28 mouse cellular contexts compared by ENCODE assay signal in genomic region chr5:8221630-8222029, GRCm38 (mm10).
DNase-seq lines count a peak whose midpoint lies in the region; ATAC-seq lines count a peak whose summit lies in the region.
"Had no signal": no experiment of that assay in that cellular context is flagged by ENCODE, and none has a peak within 500 bp of the region (broad histone marks: within the 10 kb centered on the region; RNA-seq: fewer than 3 reads in every experiment).

No protein-coding gene starts in this region.

- no peak for ATAC-seq in heart, embryonic 11.5 days (replicated peaks; ENCODE audit: insufficient number of reproducible peaks, low FRiP score, low TSS enrichment)
- no peak for ATAC-seq in heart, embryonic 16.5 days (replicated peaks; ENCODE audit: extremely low read depth, insufficient read depth, low FRiP score)
- 0 out of 2 replicates have a peak, but pooled peaks have one; percentile 30 for ATAC-seq in megakaryocyte, adult 5-6 weeks (ENCODE audit: poor library complexity, severe bottlenecking)
- ATAC-seq: forebrain, embryonic 14.5 days; forebrain, postnatal 0 days; hindbrain, embryonic 16.5 days; intestine, embryonic 15.5 days; Patski had no signal

- H3K4me3 ChIP-seq in heart, embryonic 11.5 days (ENCODE audit: low read depth, low read length) = no peak overlapping the region
- no peak overlapping the region for H3K4me3 ChIP-seq in heart, embryonic 16.5 days (ENCODE audit: low read length)
- no peak overlapping the region for H3K4me3 ChIP-seq in limb, embryonic 10.5 days
- H3K4me3 ChIP-seq: embryonic facial prominence, embryonic 12.5 days; embryonic facial prominence, embryonic 15.5 days; gastrocnemius, adult 2 months; heart, adult 2 months; hindbrain, embryonic 10.5 days; hindbrain, embryonic 13.5 days; intestine, embryonic 15.5 days had no signal

- H3K9me3 ChIP-seq in heart, embryonic 11.5 days (replicated peaks; ENCODE audit: control insufficient read depth, low read length) = no peaks in the 10 kb centered on the region
- H3K9me3 ChIP-seq in heart, embryonic 16.5 days (replicated peaks; ENCODE audit: control insufficient read depth, low read length) = no peaks in the 10 kb centered on the region
- no peaks in the 10 kb centered on the region for H3K9me3 ChIP-seq in limb, embryonic 10.5 days (replicated peaks)
- H3K9me3 ChIP-seq: embryonic facial prominence, embryonic 12.5 days; embryonic facial prominence, embryonic 15.5 days; G1E; hindbrain, embryonic 10.5 days; hindbrain, embryonic 13.5 days; intestine, embryonic 15.5 days had no signal

- peak overlapping the region; percentile 41 for H3K27ac ChIP-seq in heart, embryonic 11.5 days (ENCODE audit: low read depth, low read length)
- H3K27ac ChIP-seq in heart, embryonic 16.5 days (ENCODE audit: low read length) = peak overlapping the region; percentile 46; the same call in 1 of the 2 replicates
- H3K27ac ChIP-seq in limb, embryonic 10.5 days = no peak overlapping the region
- H3K27ac ChIP-seq: embryonic facial prominence, embryonic 12.5 days; embryonic facial prominence, embryonic 15.5 days; gastrocnemius, adult 2 months; heart, adult 2 months; hindbrain, embryonic 10.5 days; hindbrain, embryonic 13.5 days; intestine, embryonic 15.5 days had no signal

- no peak for DNase-seq in heart, adult 9 months (ENCODE audit: low spot score in 2 of 2)
- DNase-seq in heart, postnatal 4 days = no peak
- no peak for DNase-seq in limb, embryonic 10.5 days (ENCODE audit: low spot score)
- no peak for DNase-seq in left cerebral cortex, postnatal 14 days (ENCODE audit: low spot score in 2 of 2)
- DNase-seq: adrenal gland, postnatal 10 days; B cell, adult 2 months; cerebellum, adult 11 months; cerebellum, adult 8-10 months; cerebellum, postnatal 10 days; forebrain, postnatal 0 days; gastrocnemius, adult 2 months; gastrocnemius, postnatal 14 days; heart, adult 2 months; heart, postnatal 14 days; kidney, adult 11 months had no signal

- no peaks in the 10 kb centered on the region for H3K36me3 ChIP-seq in heart, embryonic 11.5 days (ENCODE audit: control insufficient read depth, insufficient read depth, low read length)
- no peaks in the 10 kb centered on the region for H3K36me3 ChIP-seq in heart, embryonic 16.5 days (ENCODE audit: control insufficient read depth, insufficient read depth)
- H3K36me3 ChIP-seq in limb, embryonic 10.5 days = no peaks in the 10 kb centered on the region
- H3K36me3 ChIP-seq: embryonic facial prominence, embryonic 12.5 days; embryonic facial prominence, embryonic 15.5 days; G1E; hindbrain, embryonic 10.5 days; hindbrain, embryonic 13.5 days; intestine, embryonic 15.5 days had no signal

- H3K4me2 ChIP-seq in heart, embryonic 11.5 days = no peak overlapping the region
- H3K4me2 ChIP-seq in heart, embryonic 16.5 days (ENCODE audit: low read depth, low read length) = no peak overlapping the region
- H3K4me2 ChIP-seq: embryonic facial prominence, embryonic 12.5 days; embryonic facial prominence, embryonic 15.5 days; hindbrain, embryonic 13.5 days; intestine, embryonic 15.5 days had no signal

- H3K4me1 ChIP-seq in heart, embryonic 11.5 days (ENCODE audit: control insufficient read depth, insufficient read depth, low read length) = peaks cover 5% of the 10 kb centered on the region; the same call in 1 of the 2 replicates
- H3K4me1 ChIP-seq in heart, embryonic 16.5 days (ENCODE audit: control insufficient read depth, insufficient read depth, low read length) = peaks cover 5% of the 10 kb centered on the region
- no peaks in the 10 kb centered on the region for H3K4me1 ChIP-seq in limb, embryonic 10.5 days
- H3K4me1 ChIP-seq: embryonic facial prominence, embryonic 12.5 days; embryonic facial prominence, embryonic 15.5 days; hindbrain, embryonic 10.5 days; hindbrain, embryonic 13.5 days; intestine, embryonic 15.5 days had no signal

- no peak overlapping the region for H3K9ac ChIP-seq in heart, embryonic 11.5 days (ENCODE audit: low read depth, low read length)
- no peak overlapping the region for H3K9ac ChIP-seq in heart, embryonic 16.5 days (ENCODE audit: low read length)
- H3K9ac ChIP-seq: embryonic facial prominence, embryonic 12.5 days; embryonic facial prominence, embryonic 15.5 days; forebrain, postnatal 0 days; hindbrain, embryonic 13.5 days; intestine, embryonic 15.5 days had no signal

- H3K27me3 ChIP-seq in heart, embryonic 11.5 days (ENCODE audit: control insufficient read depth, insufficient read depth, low read length) = no peaks in the 10 kb centered on the region
- H3K27me3 ChIP-seq in heart, embryonic 16.5 days (ENCODE audit: control insufficient read depth, insufficient read depth, low read length) = no peaks in the 10 kb centered on the region
- H3K27me3 ChIP-seq in limb, embryonic 10.5 days (ENCODE audit: low read depth, poor library complexity, severe bottlenecking) = no peaks in the 10 kb centered on the region
- H3K27me3 ChIP-seq: CH12.LX; embryonic facial prominence, embryonic 12.5 days; embryonic facial prominence, embryonic 15.5 days; hindbrain, embryonic 13.5 days; intestine, embryonic 15.5 days had no signal

- 68% methylated on average over 5 of the region's 5 CpGs for WGBS in heart, embryonic 11.5 days (ENCODE audit: insufficient replicate concordance)
- 52% methylated on average over 5 of the region's 5 CpGs for WGBS in heart, embryonic 16.5 days
- 93% methylated on average over 5 of the region's 5 CpGs for WGBS in limb, embryonic 10.5 days

- intact Hi-C loops in left cerebral cortex, postnatal 14 days (cut with DNase I) = no loop called here
